Mouse (Mus musculus) neural tube, embryonic 12.5 days (tissue): ENCODE data around the gene Hipk2. TPM values are rescaled to one million over a fixed set of nuclear protein-coding genes. Genes with fewer than 3 reads are reported as not detected.
"Not testable (repeated sequence)": the region's sequence is repeated elsewhere in the genome, so short reads cannot be mapped to it uniquely, and the experiment has no call there.

Experiments used
- ATAC-seq: fragments of 200-750 bp; cut with Nextera tagmentation; 2 replicates; pipeline ENCODE4 v1.8.0; 2017; ENCODE audit warnings: low read depth, mild to moderate bottlenecking, moderate TSS enrichment, moderate library complexity; ENCODE audit not compliant: low FRiP score
- H3K27ac ChIP-seq: fragments of 300-500 bp; sonication (generic); 2 replicates; pipeline ENCODE4 v1.5.1; 2016
- H3K27me3 ChIP-seq: fragments of 300-500 bp; sonication (generic); replicated peaks from 2 replicates; pipeline ENCODE4 v1.6.1; 2016; ENCODE audit warnings: mild to moderate bottlenecking
- H3K36me3 ChIP-seq: fragments of 300-500 bp; sonication (generic); 2 replicates; pipeline ENCODE4 v1.6.1; 2016; ENCODE audit warnings: mild to moderate bottlenecking
- H3K4me1 ChIP-seq: fragments of 300-500 bp; sonication (generic); 2 replicates; pipeline ENCODE4 v1.6.1; 2016
- H3K4me2 ChIP-seq: fragments of 300-500 bp; sonication (generic); replicated peaks from 2 replicates; pipeline ENCODE4 v1.6.1; 2016; ENCODE audit warnings: mild to moderate bottlenecking
- H3K4me3 ChIP-seq: fragments of 300-500 bp; sonication (generic); 2 replicates; pipeline ENCODE4 v1.5.1; 2016
- H3K9ac ChIP-seq: fragments of 300-500 bp; sonication (generic); 2 replicates; pipeline ENCODE4 v1.6.1; 2016; ENCODE audit warnings: mild to moderate bottlenecking
- H3K9me3 ChIP-seq: fragments of 300-500 bp; sonication (generic); 2 replicates; pipeline ENCODE4 v1.6.1; 2016; ENCODE audit warnings: mild to moderate bottlenecking
- WGBS: fragments of 180-500 bp; shearing (Covaris S2); methylation state at CpG from one replicate; pipeline ENCODE4 v1.1.7; 2016; 5-methylcytosine and 5-hydroxymethylcytosine counted together
- polyA plus RNA-seq: library from polyadenylated mRNA; unstranded; fragments of >200 nt; fragmentation: Nextera tagmentation; extraction: Ambion mirVana; gene quantifications from 2 replicates; pipeline ENCODE4 v1.2.1, GENCODE M21; 2016

Hipk2 gene
- polyA plus RNA-seq, 1 experiment from 2014 or later: 32.7 TPM

GRCm38 (mm10) chr6:38695380-38696054 is 180.4 kb downstream of the Hipk2 start:
- no peaks in the 10 kb centered on the region for H3K27me3 ChIP-seq
- peak; percentile 70 for ATAC-seq
- H3K4me1 ChIP-seq: peaks cover 3% of the 10 kb centered on the region; the same call in 1 of the 2 replicates
- H3K4me2 ChIP-seq: no peak overlapping the region
- no peaks in the 10 kb centered on the region for H3K9me3 ChIP-seq
- peaks cover 73% of the 10 kb centered on the region for H3K36me3 ChIP-seq
- H3K9ac ChIP-seq: no peak overlapping the region
- WGBS: 36% methylated on average over 9 of the region's 9 CpGs
- no peak overlapping the region for H3K27ac ChIP-seq
- H3K4me3 ChIP-seq: no peak overlapping the region

- ATAC-seq: no peak
- Histone ChIP-seq H3K36me3 (peaks cover 60% of the 10 kb centered on the region), H3K27ac (no peak overlapping the region), H3K4me3 (no peak overlapping the region), H3K27me3 (no peaks in the 10 kb centered on the region), H3K4me2 (no peak overlapping the region), H3K4me1 (peaks cover 3% of the 10 kb centered on the region; the same call in 1 of the 2 replicates), H3K9ac (no peak overlapping the region), H3K9me3 (no peaks in the 10 kb centered on the region)
- 94% methylated on average over 6 of the region's 6 CpGs for WGBS
Observed at GRCm38 (mm10) chr6:38692556-38692955, 183.4 kb downstream of the Hipk2 start.

GRCm38 (mm10) chr6:38691052-38691451 is 184.9 kb downstream of the Hipk2 start:
- Histone ChIP-seq H3K4me3 (no peak overlapping the region), H3K36me3 (peaks cover 59% of the 10 kb centered on the region), H3K27me3 (no peaks in the 10 kb centered on the region), H3K9me3 (no peaks in the 10 kb centered on the region), H3K9ac (no peak overlapping the region), H3K27ac (no peak overlapping the region), H3K4me1 (peaks cover 3% of the 10 kb centered on the region; the same call in 1 of the 2 replicates), H3K4me2 (no peak overlapping the region)
- 93% methylated on average over 5 of the region's 5 CpGs for whole genome bisulfite sequencing
- no peak for ATAC-seq

GRCm38 (mm10) chr6:38690615-38691014 is 185.3 kb downstream of the Hipk2 start:
- Histone ChIP-seq H3K9ac (no peak overlapping the region), H3K27me3 (no peaks in the 10 kb centered on the region), H3K4me3 (no peak overlapping the region), H3K4me1 (peaks cover 3% of the 10 kb centered on the region; the same call in 1 of the 2 replicates), H3K36me3 (peaks cover 54% of the 10 kb centered on the region), H3K4me2 (no peak overlapping the region), H3K9me3 (no peaks in the 10 kb centered on the region), H3K27ac (no peak overlapping the region)
- WGBS: 75% methylated on average over 4 of the region's 4 CpGs
- ATAC-seq: no peak

- H3K27ac ChIP-seq: no peak overlapping the region
- ATAC-seq: no peak
- WGBS: 92% methylated on average over 10 of the region's 10 CpGs
- no peak overlapping the region for H3K4me3 ChIP-seq
- no peaks in the 10 kb centered on the region for H3K27me3 ChIP-seq
- H3K4me1 ChIP-seq: no peaks in the 10 kb centered on the region
- no peak overlapping the region for H3K9ac ChIP-seq
- no peaks in the 10 kb centered on the region for H3K9me3 ChIP-seq
- peaks cover 43% of the 10 kb centered on the region for H3K36me3 ChIP-seq
- no peak overlapping the region for H3K4me2 ChIP-seq
Observed at GRCm38 (mm10) chr6:38688841-38689240, 187.1 kb downstream of the Hipk2 start.

- no peak for ATAC-seq
- WGBS: 65% methylated on average over 11 of the region's 11 CpGs
- no peaks in the 10 kb centered on the region for H3K4me1 ChIP-seq
- no peak overlapping the region for H3K4me2 ChIP-seq
- H3K36me3 ChIP-seq: peaks cover 27% of the 10 kb centered on the region
- H3K4me3 ChIP-seq: no peak overlapping the region
- H3K9ac ChIP-seq: no peak overlapping the region
- no peaks in the 10 kb centered on the region for H3K9me3 ChIP-seq
- no peak overlapping the region for H3K27ac ChIP-seq
- no peaks in the 10 kb centered on the region for H3K27me3 ChIP-seq
Observed at GRCm38 (mm10) chr6:38687216-38687615, 188.7 kb downstream of the Hipk2 start.

GRCm38 (mm10) chr6:38682532-38682931 is 193.4 kb downstream of the Hipk2 start:
- no peak for ATAC-seq
- H3K9me3 ChIP-seq: no peaks in the 10 kb centered on the region
- H3K27ac ChIP-seq: no peak overlapping the region
- no peak overlapping the region for H3K9ac ChIP-seq
- 82% methylated on average over 2 of the region's 2 CpGs for WGBS
- H3K36me3 ChIP-seq: peaks cover 10% of the 10 kb centered on the region; the same call in 1 of the 2 replicates
- no peaks in the 10 kb centered on the region for H3K27me3 ChIP-seq
- no peaks in the 10 kb centered on the region for H3K4me1 ChIP-seq
- no peak overlapping the region for H3K4me3 ChIP-seq
- H3K4me2 ChIP-seq: no peak overlapping the region

GRCm38 (mm10) chr6:38677629-38678028 is 198.3 kb downstream of the Hipk2 start:
- H3K4me1 ChIP-seq: no peaks in the 10 kb centered on the region
- no peak overlapping the region for H3K27ac ChIP-seq
- WGBS: 77% methylated on average over 9 of the region's 9 CpGs
- no peaks in the 10 kb centered on the region for H3K9me3 ChIP-seq
- H3K4me3 ChIP-seq: no peak overlapping the region
- H3K27me3 ChIP-seq: no peaks in the 10 kb centered on the region
- H3K36me3 ChIP-seq: no peaks in the 10 kb centered on the region
- no peak overlapping the region for H3K4me2 ChIP-seq
- no peak overlapping the region for H3K9ac ChIP-seq
- ATAC-seq: no peak

- H3K27me3 ChIP-seq: no peaks in the 10 kb centered on the region
- no peak overlapping the region for H3K4me2 ChIP-seq
- H3K9me3 ChIP-seq: no peaks in the 10 kb centered on the region
- no peak overlapping the region for H3K27ac ChIP-seq
- H3K9ac ChIP-seq: no peak overlapping the region
- no peaks in the 10 kb centered on the region for H3K36me3 ChIP-seq
- H3K4me1 ChIP-seq: no peaks in the 10 kb centered on the region
- no peak overlapping the region for H3K4me3 ChIP-seq
- ATAC-seq: no peak
- WGBS: 83% methylated on average over 14 of the region's 14 CpGs
Observed at GRCm38 (mm10) chr6:38676723-38677122, 199.2 kb downstream of the Hipk2 start.

- Histone ChIP-seq H3K4me2 (no peak overlapping the region), H3K9ac (no peak overlapping the region), H3K36me3 (no peaks in the 10 kb centered on the region), H3K4me3 (no peak overlapping the region), H3K27me3 (no peaks in the 10 kb centered on the region), H3K9me3 (no peaks in the 10 kb centered on the region), H3K4me1 (no peaks in the 10 kb centered on the region), H3K27ac (no peak overlapping the region)
- no peak for ATAC-seq
- 92% methylated on average over 6 of the region's 6 CpGs for WGBS
Observed at GRCm38 (mm10) chr6:38676217-38676616, 199.7 kb downstream of the Hipk2 start.

- no peak overlapping the region for H3K9ac ChIP-seq
- no peaks in the 10 kb centered on the region for H3K4me1 ChIP-seq
- ATAC-seq: no peak
- H3K27me3 ChIP-seq: no peaks in the 10 kb centered on the region
- no peaks in the 10 kb centered on the region for H3K9me3 ChIP-seq
- H3K4me3 ChIP-seq: no peak overlapping the region
- 81% methylated on average over 3 of the region's 3 CpGs for WGBS
- H3K36me3 ChIP-seq: no peaks in the 10 kb centered on the region
- H3K27ac ChIP-seq: no peak overlapping the region
- no peak overlapping the region for H3K4me2 ChIP-seq
Observed at GRCm38 (mm10) chr6:38672011-38672410, 204.0 kb downstream of the Hipk2 start.

- H3K27me3 ChIP-seq: no peaks in the 10 kb centered on the region
Observed at GRCm38 (mm10) chr6:38671270-38671669, 204.7 kb downstream of the Hipk2 start.

GRCm38 (mm10) chr6:38670488-38670887 is 205.5 kb downstream of the Hipk2 start:
- H3K9ac ChIP-seq, H3K9me3 ChIP-seq, H3K27ac ChIP-seq, H3K27me3 ChIP-seq, H3K4me2 ChIP-seq, H3K4me1 ChIP-seq, H3K36me3 ChIP-seq, H3K4me3 ChIP-seq, ATAC-seq: not testable (repeated sequence)
- 74% methylated on average over 1 of the region's 1 CpGs for WGBS

More at GRCm38 (mm10) chr6:38671270-38671669, 204.7 kb downstream of the Hipk2 start:
- Histone ChIP-seq H3K36me3 (no peaks in the 10 kb centered on the region), H3K4me2 (no peak overlapping the region), H3K4me3 (no peak overlapping the region), H3K9ac (no peak overlapping the region), H3K9me3 (no peaks in the 10 kb centered on the region), H3K27ac (no peak overlapping the region), H3K4me1 (no peaks in the 10 kb centered on the region)
- 85% methylated on average over 7 of the region's 7 CpGs for WGBS
- ATAC-seq: no peak
